Mouse (Mus musculus) small intestine, adult 2 months (tissue): Measurements from ENCODE around the gene Sipa1.

Experiments
- CTCF ChIP-seq: fragments of 200-500 bp; IDR thresholded peaks from 2 replicates; pipeline ENCODE4 v1.5.1; 2012; ENCODE audit warnings: low read depth, mild to moderate bottlenecking, control low read depth, inconsistent platforms, low read length, moderate library complexity, mixed read lengths; ENCODE audit not compliant: insufficient replicate concordance, insufficient read length; ENCODE audit errors: extremely low read depth
- POLR2A ChIP-seq: fragments of 200-500 bp; IDR thresholded peaks from 2 replicates; pipeline ENCODE4 v1.6.1; 2012; ENCODE audit warnings: low read depth, mild to moderate bottlenecking, control low read depth, inconsistent platforms, low read length, moderate library complexity

- no peak for TF ChIP-seq CTCF
- TF ChIP-seq POLR2A = no peak
Observed at GRCm38 (mm10) chr19:5647791-5648190, 15.7 kb downstream of the Sipa1 start.
